Comparison of ENCODE assay signal across 14 mouse cellular contexts in the genomic region with DNA sequence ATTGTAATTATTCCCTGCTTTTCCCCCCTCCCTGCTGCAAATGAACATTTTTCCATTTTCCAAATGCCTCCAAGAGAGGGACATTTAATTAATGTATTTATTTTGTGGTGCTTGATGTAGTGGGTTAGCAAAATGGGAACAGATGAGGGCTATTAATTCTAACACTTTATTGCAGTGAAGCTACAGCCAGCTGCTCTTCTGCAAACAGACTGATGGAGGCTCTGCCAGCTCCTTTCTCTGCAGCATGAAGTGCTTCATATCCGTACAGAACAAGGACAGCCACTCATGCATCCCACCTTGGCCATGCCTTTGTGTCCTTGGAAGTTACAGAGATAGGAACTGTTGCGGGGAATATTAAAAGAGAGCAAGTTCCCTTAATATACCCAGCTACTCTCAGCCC.
DNase-seq lines count a peak whose midpoint lies in the region; ATAC-seq and TF ChIP-seq lines count a peak whose summit lies in the region.
"Had no signal": no experiment of that assay in that cellular context is flagged by ENCODE, and none has a peak within 500 bp of the region (broad histone marks: within the 10 kb centered on the region; RNA-seq: fewer than 3 reads in every experiment).

No protein-coding gene starts in this region.

- no peak overlapping the region; the same call in 1 of the 2 replicates for H3K27ac ChIP-seq in forebrain, embryonic 15.5 days (replicated peaks)
- H3K27ac ChIP-seq in forebrain, embryonic 11.5 days (ENCODE audit: low read depth, low read length): no peak overlapping the region
- no peak overlapping the region for H3K27ac ChIP-seq in hindbrain, embryonic 15.5 days (replicated peaks)
- H3K27ac ChIP-seq in hindbrain, postnatal 0 days: no peak overlapping the region
- H3K27ac ChIP-seq in limb, embryonic 10.5 days: no peak overlapping the region
- H3K27ac ChIP-seq: midbrain, embryonic 12.5 days had no signal

- no peak for DNase-seq in forebrain, embryonic 11.5 days (ENCODE audit: low spot score)
- DNase-seq in hindbrain, postnatal 0 days (ENCODE audit: low spot score): no peak
- peak; percentile 16 for DNase-seq in brain, adult 2 months (ENCODE audit: low read depth, low spot score)
- DNase-seq in limb, embryonic 10.5 days (ENCODE audit: low spot score): peak; percentile 23
- DNase-seq in left cerebral cortex, adult 9 months (ENCODE audit: low spot score in 2 of 2): no peak
- DNase-seq: adrenal gland, postnatal 14 days; cerebellum, adult 9-10 months; kidney, adult 8-10 months; left cerebral cortex, postnatal 4 days; thymus, postnatal 14 days had no signal

- no peaks in the 10 kb centered on the region for H3K36me3 ChIP-seq in forebrain, embryonic 15.5 days
- no peaks in the 10 kb centered on the region for H3K36me3 ChIP-seq in forebrain, embryonic 11.5 days (ENCODE audit: control insufficient read depth, insufficient read depth, low read length)
- no peaks in the 10 kb centered on the region for H3K36me3 ChIP-seq in hindbrain, embryonic 15.5 days
- H3K36me3 ChIP-seq in hindbrain, postnatal 0 days (ENCODE audit: insufficient read depth, low read length): no peaks in the 10 kb centered on the region
- H3K36me3 ChIP-seq in limb, embryonic 10.5 days: no peaks in the 10 kb centered on the region
- H3K36me3 ChIP-seq: midbrain, embryonic 12.5 days had no signal

- ATAC-seq in forebrain, embryonic 15.5 days (replicated peaks): peak; percentile 48; the same call in 1 of the 2 replicates
- no peak for ATAC-seq in forebrain, embryonic 11.5 days (replicated peaks; ENCODE audit: low FRiP score)
- 0 out of 2 replicates have a peak, but pooled peaks have one; percentile 15 for ATAC-seq in hindbrain, embryonic 15.5 days (ENCODE audit: low FRiP score, low read depth)
- ATAC-seq in hindbrain, postnatal 0 days: no peak
- ATAC-seq: CD4-positive, CD25-positive, alpha-beta regulatory T cell, adult 4 months had no signal

- H3K9ac ChIP-seq in forebrain, embryonic 15.5 days (replicated peaks): no peak overlapping the region
- H3K9ac ChIP-seq in forebrain, embryonic 11.5 days (ENCODE audit: low read length): no peak overlapping the region
- no peak overlapping the region for H3K9ac ChIP-seq in hindbrain, embryonic 15.5 days
- no peak overlapping the region for H3K9ac ChIP-seq in hindbrain, postnatal 0 days (replicated peaks; ENCODE audit: low read length)
- H3K9ac ChIP-seq: midbrain, embryonic 12.5 days had no signal

- no peak overlapping the region for H3K4me3 ChIP-seq in forebrain, embryonic 15.5 days
- no peak overlapping the region for H3K4me3 ChIP-seq in forebrain, embryonic 11.5 days (ENCODE audit: low read depth, low read length)
- no peak overlapping the region for H3K4me3 ChIP-seq in hindbrain, embryonic 15.5 days
- H3K4me3 ChIP-seq in hindbrain, postnatal 0 days (ENCODE audit: low read length): no peak overlapping the region
- H3K4me3 ChIP-seq in limb, embryonic 10.5 days: no peak overlapping the region
- H3K4me3 ChIP-seq: midbrain, embryonic 12.5 days had no signal

- no peaks in the 10 kb centered on the region for H3K9me3 ChIP-seq in forebrain, embryonic 15.5 days
- no peaks in the 10 kb centered on the region for H3K9me3 ChIP-seq in forebrain, embryonic 11.5 days (ENCODE audit: control insufficient read depth, low read length)
- no peaks in the 10 kb centered on the region for H3K9me3 ChIP-seq in hindbrain, embryonic 15.5 days
- no peaks in the 10 kb centered on the region for H3K9me3 ChIP-seq in hindbrain, postnatal 0 days (ENCODE audit: low read length)
- no peaks in the 10 kb centered on the region for H3K9me3 ChIP-seq in limb, embryonic 10.5 days (replicated peaks)
- H3K9me3 ChIP-seq: midbrain, embryonic 12.5 days had no signal

- 77% methylated on average over 2 of the region's 2 CpGs for WGBS in forebrain, embryonic 15.5 days
- WGBS in forebrain, embryonic 11.5 days: 95% methylated on average over 2 of the region's 2 CpGs
- 73% methylated on average over 2 of the region's 2 CpGs for WGBS in hindbrain, embryonic 15.5 days
- WGBS in hindbrain, postnatal 0 days: 74% methylated on average over 2 of the region's 2 CpGs
- WGBS in limb, embryonic 10.5 days: 69% methylated on average over 2 of the region's 2 CpGs

- H3K4me1 ChIP-seq in forebrain, embryonic 15.5 days: no peaks in the 10 kb centered on the region
- H3K4me1 ChIP-seq in forebrain, embryonic 11.5 days (replicated peaks; ENCODE audit: control insufficient read depth, insufficient read depth, low read length): no peaks in the 10 kb centered on the region
- no peaks in the 10 kb centered on the region for H3K4me1 ChIP-seq in hindbrain, embryonic 15.5 days (replicated peaks)
- H3K4me1 ChIP-seq in hindbrain, postnatal 0 days (ENCODE audit: insufficient read depth, low read length): no peaks in the 10 kb centered on the region
- peaks cover 9% of the 10 kb centered on the region; the same call in 1 of the 2 replicates for H3K4me1 ChIP-seq in limb, embryonic 10.5 days
- H3K4me1 ChIP-seq: midbrain, embryonic 12.5 days had no signal

- no peaks in the 10 kb centered on the region for H3K27me3 ChIP-seq in forebrain, embryonic 15.5 days
- no peaks in the 10 kb centered on the region for H3K27me3 ChIP-seq in forebrain, embryonic 11.5 days (ENCODE audit: control insufficient read depth, insufficient read depth, low read length)
- H3K27me3 ChIP-seq in hindbrain, embryonic 15.5 days: no peaks in the 10 kb centered on the region
- H3K27me3 ChIP-seq in hindbrain, postnatal 0 days (ENCODE audit: insufficient read depth, low read length): no peaks in the 10 kb centered on the region
- no peaks in the 10 kb centered on the region for H3K27me3 ChIP-seq in limb, embryonic 10.5 days (ENCODE audit: low read depth, poor library complexity, severe bottlenecking)
- H3K27me3 ChIP-seq: midbrain, embryonic 12.5 days had no signal

- no peak for TF ChIP-seq CTCF in hindbrain, postnatal 0 days (IDR thresholded peaks at IDR 0.05; ENCODE audit: low read depth)

- H3K4me2 ChIP-seq in forebrain, embryonic 15.5 days (replicated peaks): no peak overlapping the region
- H3K4me2 ChIP-seq in forebrain, embryonic 11.5 days (ENCODE audit: low read depth, low read length, severe bottlenecking): no peak overlapping the region
- no peak overlapping the region for H3K4me2 ChIP-seq in hindbrain, embryonic 15.5 days
- H3K4me2 ChIP-seq in hindbrain, postnatal 0 days (ENCODE audit: low read depth, low read length): no peak overlapping the region
- H3K4me2 ChIP-seq: midbrain, embryonic 12.5 days had no signal

Comparison
In these comparisons a context has a peak if more than half of its experiments do, and no peak if none do; other contexts are left out.
1. ATAC-seq: peak in forebrain, embryonic 15.5 days (single experiment) and hindbrain, embryonic 15.5 days (single experiment); none in forebrain, embryonic 11.5 days (single experiment) and hindbrain, postnatal 0 days (single experiment).
2. DNase-seq: peak in brain, adult 2 months (single experiment) and limb, embryonic 10.5 days (single experiment); none in forebrain, embryonic 11.5 days (single experiment), hindbrain, postnatal 0 days (single experiment) and left cerebral cortex, adult 9 months (0 of 2).